Mouse (Mus musculus) erythroblast, embryonic 14.5 days (primary cell): ENCODE data around the gene Spi1.
A peak's percentile ranks its signal among the peaks of the same experiment; 100 is the strongest.

Experiments
- GATA1 ChIP-seq: IDR thresholded peaks from 2 replicates; pipeline ENCODE4 v1.6.1; 2012; ENCODE audit warnings: low read length, inconsistent platforms, mixed read lengths
- TAL1 ChIP-seq: IDR thresholded peaks from 3 replicates; pipeline ENCODE4 v1.6.1; 2012; ENCODE audit warnings: low read length, inconsistent platforms, mixed read lengths

DNA sequence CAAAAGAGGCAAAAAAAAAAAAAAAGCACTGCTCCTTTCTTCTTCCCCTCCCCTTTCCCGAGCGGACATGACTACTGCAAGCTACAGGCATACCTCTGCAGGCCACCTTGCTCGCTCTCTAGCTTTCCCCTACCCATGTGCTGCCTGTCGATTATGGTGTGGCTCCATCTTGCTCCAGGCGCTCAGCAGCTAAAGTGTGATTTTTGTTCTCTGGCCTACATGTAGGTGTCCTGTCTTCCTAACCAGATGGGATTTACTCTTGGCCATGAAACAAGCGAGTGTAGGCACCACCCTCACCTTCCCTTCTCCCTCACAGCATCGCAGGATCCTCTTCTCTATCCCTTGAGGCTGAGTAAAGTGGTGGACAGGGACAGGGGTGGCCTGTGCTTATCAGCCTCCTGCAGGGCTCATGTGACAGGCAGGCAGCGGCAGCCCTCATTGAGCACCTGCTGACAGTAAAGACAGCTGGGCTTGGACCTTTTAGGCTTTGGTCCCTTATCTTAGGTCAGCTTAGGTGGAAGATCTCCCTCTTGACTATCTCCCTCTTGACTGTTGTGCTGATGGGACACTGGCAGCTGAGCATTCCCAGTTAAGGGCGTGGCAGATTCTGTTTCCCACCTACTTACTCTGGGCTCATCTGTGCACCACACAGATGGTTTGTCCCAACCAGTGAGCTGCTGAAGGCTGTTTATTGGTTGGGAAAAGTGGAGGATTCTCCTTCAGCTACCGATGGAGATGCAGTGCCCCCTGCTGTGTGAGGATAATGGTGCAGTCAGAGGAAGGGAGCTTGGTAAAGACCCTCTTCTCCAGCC, 21.4 kb upstream of the Spi1 start:
- TF ChIP-seq GATA1: peak; percentile 66
- TF ChIP-seq TAL1: peak; percentile 73
